Mouse (Mus musculus): ENCODE measurements at regions not wholly inside any gene's neighbourhood (a gene's known extent, or its start where the extent isn't known, plus 50 kb on each side); places are given as distances from the start of the nearest gene placed in this dataset.
A peak's percentile ranks its signal among the peaks of the same experiment; 100 is the strongest.

GRCm38 (mm10) chr11:23996250-23996649 lies 78.6 kb downstream of the A830031A19Rik start:
- no peak for DNase-seq (ENCODE audit: low spot score in 2 of 2)

DNA sequence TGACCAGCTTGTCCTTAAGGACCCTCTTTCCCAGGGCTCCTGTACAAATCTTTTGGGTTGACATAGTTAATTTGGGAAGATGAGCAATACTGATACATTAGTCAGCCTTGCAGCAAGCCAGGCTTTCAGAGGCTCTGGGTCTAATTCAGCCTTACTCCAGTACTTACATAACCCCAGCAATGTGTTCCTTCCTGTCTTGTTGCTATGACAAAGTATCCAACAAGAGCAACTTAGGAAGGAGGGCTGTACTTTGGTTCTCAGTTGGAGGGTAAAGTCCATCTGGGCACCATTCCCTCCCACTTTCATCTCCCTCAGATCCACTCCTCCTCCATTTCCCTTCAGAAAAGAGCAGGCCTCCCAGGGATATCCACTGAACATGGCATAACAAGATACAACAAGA lies 80.7 kb downstream of the A830031A19Rik start:
- DNase-seq (ENCODE audit: low spot score in 2 of 2) = no peak

GRCm38 (mm10) chr11:23987532-23988450 lies 87.1 kb downstream of the A830031A19Rik start:
- no peak for DNase-seq (ENCODE audit: low spot score in 2 of 2)

DNA sequence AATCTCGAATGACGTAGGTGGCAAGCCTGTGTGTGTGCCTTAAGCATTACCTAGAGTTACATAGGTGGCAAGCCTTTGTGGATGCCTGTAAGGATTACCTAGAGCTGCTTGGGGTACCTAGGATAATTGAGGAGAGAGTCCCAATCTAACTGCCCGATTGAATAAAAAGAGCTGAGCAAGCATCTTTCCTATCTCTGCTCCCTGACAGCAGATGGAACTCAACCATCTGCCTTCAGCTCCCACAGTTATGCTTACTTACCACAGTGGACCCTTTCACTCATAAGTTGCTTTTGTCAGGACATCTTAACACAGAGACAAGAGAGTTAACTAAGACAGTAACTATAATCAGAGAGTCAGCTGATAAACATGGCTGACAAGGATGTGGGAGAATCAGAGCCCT lies 89.6 kb downstream of the A830031A19Rik start:
- DNase-seq (ENCODE audit: low spot score in 2 of 2) = no peak

- DNase-seq (ENCODE audit: low spot score in 2 of 2) = peak; percentile 63 to 78
Measured at GRCm38 (mm10) chr11:23979332-23979731, 84.3 kb upstream of the Papolg start.

- no peak for DNase-seq (ENCODE audit: low spot score in 2 of 2)
Measured at GRCm38 (mm10) chr11:23978300-23978699, 83.2 kb upstream of the Papolg start.

DNA sequence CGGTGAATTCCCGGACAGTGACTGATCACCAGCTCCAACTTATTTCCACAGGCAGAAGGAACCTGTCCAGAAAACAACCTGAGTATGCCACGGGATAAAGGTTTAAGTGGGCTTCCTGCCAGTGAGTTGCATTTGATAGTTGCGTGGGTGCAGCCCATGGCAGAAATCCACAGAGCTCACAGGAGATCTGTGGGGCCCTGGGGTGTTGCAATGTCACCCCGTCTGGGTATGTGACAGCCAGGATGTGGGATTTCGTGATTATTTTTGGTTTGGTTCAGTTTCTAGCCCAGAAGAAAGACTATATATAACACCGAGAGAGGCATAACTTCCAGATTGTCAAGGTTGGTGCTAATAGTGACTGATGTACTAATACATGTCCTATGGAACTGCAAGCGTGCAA lies 82.0 kb upstream of the Papolg start:
- DNase-seq (ENCODE audit: low spot score in 2 of 2) = peak in 1 of 2 experiments; percentile 28

DNA sequence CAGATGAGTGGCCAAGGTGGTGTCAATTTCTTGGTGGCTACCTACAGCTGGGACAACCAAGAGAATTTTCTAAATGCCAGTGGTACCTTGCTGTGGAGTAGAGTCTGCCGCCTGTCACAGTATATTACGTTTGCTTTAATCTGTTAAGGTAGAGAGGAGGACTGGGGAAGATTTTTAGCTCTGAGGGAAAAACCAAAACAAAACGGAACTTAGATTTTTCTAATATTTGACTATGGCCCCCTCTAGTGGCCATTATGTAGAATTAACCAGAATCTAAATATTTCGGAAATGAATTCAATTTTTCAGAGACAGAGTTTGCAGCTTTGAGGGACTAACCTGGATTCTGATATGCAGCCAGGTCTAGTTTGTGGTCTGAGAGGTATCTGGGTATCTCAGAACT lies 59.3 kb upstream of the Papolg start:
- DNase-seq (ENCODE audit: low spot score in 2 of 2) = no peak

GRCm38 (mm10) chr11:23945966-23946365 lies 50.9 kb upstream of the Papolg start:
- DNase-seq (ENCODE audit: low spot score in 2 of 2) = no peak
